Mouse (Mus musculus) left cerebral cortex, adult 18-20 months (tissue): ENCODE measurements around the gene Gm42791. TPM values are rescaled to one million over a fixed set of nuclear protein-coding genes. Genes with fewer than 3 reads are reported as not detected.

Experiments used
- DNase-seq, 2 experiments: peaks; one replicate each; pipeline ENCODE4 v3.0.0; 2021 to 2022; ENCODE audit warnings: low spot score in 2 of 2, mixed read lengths in 1 of 2
- total RNA-seq, 2 experiments: library from RNA; stranded (reverse); gene quantifications; 2 replicates each; pipeline ENCODE4 v1.2.3; 2021

Gene Gm42791
- total RNA-seq, 2 experiments from 2014 or later, result 31.6 to 40.1 TPM

DNA sequence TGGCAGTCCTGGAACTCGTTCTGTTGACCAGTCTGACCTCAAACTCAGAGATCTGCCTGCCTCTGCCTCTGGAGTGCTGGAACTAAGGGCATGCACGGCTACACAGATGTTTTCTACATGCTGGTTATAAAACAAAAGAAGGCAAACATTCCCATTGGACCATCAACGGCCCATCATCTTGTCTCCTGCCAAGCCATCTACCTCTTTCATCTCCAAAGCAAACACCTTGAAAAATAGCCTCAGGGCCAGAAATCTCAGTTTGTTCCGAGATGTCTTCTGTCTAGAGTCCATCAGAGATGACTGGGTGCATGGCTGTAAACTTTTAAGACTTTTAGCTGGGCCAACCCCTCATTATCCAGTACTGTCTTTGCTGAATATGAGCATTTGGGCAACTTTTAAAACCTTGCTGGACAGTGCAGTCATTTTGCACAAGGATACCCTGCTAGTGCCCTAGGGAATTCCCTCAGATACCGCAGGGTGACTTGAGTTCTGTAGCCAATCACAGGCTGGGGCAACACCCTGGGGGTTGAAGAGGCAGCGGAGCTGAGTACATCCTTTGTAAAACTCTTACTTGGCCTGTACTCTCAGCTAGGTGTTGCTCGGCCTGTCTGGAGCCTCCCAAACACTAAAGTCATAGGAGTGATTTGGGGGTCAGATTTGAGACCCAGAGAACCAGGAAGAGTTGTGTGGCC, 19.0 kb upstream of the Gm42791 start:
- no peak for DNase-seq

DNA sequence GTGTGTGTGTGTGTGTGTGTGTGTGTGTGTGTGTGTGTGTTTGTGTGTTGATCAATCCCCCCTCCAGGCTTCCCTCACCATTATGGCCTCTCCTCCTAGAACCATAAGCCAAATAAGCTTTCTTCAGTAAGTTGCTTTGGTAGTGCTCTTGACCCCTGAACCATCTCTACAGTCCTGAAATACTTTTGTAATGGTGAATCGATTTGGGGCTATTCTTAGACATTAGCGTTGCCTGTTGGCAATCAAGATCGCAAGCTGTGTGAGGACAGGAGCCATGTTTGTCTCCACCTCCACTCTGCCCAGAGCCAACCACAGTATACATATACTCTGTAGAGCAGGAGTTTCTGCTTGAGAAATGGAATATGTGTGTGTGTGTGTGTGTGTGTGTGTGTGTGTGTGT, 14.2 kb upstream of the Gm42791 start:
- DNase-seq, result no peak

DNA sequence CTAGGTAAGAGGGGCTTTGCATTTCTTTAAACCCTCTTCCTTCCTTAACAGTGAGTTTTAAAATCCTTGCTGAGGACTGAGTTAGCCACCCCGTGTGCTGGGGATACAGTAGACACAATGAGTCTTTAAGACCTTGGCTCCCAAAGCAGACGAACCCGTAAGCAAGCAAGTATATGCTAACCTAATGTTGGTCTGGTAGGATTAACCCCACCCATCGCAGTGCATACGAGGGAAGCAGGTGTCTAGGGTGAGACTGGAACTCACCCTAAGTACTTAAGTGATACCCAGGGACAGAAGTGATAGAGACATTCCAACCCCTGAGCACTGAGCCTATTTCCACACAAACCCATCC, 12.3 kb upstream of the Gm42791 start:
- DNase-seq, result no peak

DNA sequence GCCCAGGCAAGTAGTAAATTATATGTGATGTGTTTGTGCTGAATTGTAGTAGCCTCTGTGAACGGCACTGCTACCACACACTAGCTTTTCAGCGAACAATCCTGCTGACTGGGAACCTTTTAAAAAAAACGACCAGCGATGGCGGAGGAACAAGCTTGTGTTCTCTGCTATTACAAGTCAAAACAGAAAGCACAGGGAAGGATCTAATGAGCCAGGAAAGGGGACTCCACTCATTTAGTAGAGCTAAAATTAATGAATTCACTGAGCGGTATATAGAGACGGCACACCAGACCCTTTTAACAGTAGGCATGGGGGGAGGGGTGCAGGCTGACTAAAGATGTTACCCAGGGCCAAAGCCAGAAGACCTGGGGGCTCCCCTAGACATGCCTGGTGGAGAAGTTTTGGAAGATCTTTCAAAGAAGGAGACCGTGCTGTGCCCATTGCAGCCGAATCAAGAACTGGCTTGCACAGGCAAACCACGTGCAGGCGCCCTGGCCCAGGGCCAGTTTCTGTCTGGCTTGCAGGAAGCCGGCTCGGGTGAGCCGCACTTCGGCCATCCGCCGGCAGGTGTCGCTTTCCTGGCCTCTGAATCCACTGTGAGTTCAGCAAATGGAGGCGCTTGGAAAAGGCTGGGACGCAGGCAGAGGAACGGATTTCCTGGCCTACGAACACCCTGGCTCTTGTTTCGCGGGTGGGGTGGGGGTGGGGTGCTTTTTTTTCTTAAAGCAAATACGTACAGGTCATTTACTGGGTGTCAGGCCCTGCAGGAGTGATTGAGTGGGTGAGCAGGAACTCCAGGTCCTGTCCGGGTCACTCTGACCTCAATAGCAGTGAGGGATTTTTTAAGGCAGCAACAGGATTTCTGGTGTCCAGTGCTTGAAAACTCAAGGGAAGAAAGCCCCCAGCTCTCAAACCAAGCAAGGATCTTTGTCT, 11.7 kb upstream of the Gm42791 start:
- peak; percentile 100 for DNase-seq

GRCm38 (mm10) chr5:149005701-149006361, 10.9 kb upstream of the Gm42791 start:
- DNase-seq, result no peak

- DNase-seq, result no peak
Measured at GRCm38 (mm10) chr5:149005083-149005482, 10.1 kb upstream of the Gm42791 start.

- DNase-seq, result no peak
Measured at GRCm38 (mm10) chr5:149003137-149003536, 8.2 kb upstream of the Gm42791 start.

GRCm38 (mm10) chr5:149002803-149003115, 7.8 kb upstream of the Gm42791 start:
- DNase-seq, result no peak

DNA sequence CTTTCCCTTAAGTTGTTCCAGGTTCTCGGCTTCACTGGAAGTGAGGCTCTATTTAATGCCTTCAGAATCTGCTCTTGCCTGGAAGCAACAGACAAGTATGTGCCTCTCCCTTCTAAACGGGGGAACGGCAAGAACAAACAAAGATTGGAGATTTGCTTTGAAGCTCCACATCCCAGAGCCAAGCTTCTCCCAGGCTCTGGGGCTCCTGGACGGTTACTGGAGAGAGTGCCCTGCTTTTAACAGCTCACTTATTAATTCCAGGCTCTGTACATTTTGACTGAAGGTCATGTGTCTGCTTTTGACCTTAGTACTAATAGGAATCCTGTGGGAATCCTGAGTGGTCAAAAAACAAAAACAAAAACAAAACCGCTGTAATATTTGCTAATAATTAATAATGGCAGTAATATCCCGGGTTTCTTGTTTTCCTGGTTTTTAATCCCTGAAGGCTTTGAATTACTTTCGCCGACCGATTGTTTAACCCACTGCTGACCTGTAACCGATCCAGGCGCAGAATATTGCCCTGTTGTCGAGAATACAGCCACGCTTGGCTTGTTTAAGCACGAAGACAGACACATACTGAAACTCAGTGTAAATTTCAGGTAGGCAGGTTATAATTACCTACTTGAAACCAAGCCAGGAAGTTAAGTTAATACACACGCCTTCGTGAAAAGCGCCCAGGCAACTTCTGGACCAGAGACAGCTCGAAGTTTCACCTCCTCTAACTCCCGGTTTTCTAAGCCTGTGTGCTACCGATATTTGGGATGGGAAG, 7.3 kb upstream of the Gm42791 start:
- no peak for DNase-seq

- DNase-seq, result no peak
Measured at GRCm38 (mm10) chr5:148999802-149000201, 4.9 kb upstream of the Gm42791 start.

DNA sequence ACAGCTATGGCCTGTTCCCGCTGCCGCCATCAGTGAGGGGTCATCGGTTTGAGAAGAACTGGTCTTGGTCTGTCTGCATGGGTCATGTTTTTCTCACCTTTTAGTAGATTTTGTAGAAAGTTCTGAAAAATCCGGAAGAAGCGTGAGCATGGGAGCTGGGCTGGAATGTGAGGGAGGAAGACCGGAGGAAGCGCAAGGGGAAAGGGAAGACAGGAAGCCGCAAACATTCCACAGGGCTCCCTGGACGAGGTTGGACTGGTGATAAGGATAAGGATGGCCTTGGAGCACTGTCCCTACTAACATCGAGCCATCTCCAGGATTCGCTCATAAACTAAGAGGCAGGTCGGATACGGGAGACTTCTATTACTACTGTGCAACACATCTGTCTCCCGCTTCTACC, 3.6 kb upstream of the Gm42791 start:
- no peak for DNase-seq

DNA sequence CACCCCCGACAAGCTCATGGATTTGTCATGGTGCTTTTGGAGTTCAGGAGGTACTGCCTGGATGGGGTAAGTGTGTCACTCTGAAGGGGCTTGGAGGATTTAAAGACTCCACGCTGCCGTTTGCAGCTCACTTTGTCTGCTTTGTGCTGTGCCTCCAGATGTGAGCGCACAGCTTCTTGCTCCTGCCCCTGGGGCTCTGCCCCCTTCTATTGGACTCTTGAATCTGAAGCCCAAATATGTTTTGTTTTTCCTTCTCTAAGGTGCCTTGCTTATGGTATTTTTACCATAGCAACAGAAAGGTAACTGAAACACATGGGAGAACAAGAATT, 1.7 kb upstream of the Gm42791 start:
- no peak for DNase-seq

GRCm38 (mm10) chr5:148995962-148996708, 1.2 kb upstream of the Gm42791 start:
- DNase-seq, result no peak

- no peak for DNase-seq
Measured at GRCm38 (mm10) chr5:148994311-148994705, 639 bp downstream of the Gm42791 start.

DNA sequence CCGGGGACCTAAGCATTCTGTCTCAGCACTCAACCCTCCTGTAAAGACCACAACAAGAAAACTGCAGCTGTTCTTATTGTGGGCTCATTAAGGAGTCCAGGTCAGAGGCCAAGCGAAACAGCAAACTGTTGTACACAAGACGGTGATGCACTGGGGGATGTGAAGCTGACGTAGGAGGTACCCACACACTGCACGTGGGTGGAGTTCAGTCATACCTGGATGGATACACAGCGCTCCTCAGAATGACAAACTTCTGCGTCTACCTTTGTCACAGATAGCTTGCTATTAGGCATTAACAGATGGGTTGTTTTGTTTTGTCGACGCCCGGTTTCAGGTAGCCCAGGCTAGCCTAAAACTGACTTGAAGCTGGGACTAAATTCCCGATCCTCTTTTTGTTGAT, 2.3 kb downstream of the Gm42791 start:
- DNase-seq, result no peak

GRCm38 (mm10) chr5:148990891-148991311, 4.0 kb downstream of the Gm42791 start:
- no peak for DNase-seq

- DNase-seq, result no peak
Measured at GRCm38 (mm10) chr5:148989480-148989879, 5.5 kb downstream of the Gm42791 start.

- DNase-seq, result no peak
Measured at GRCm38 (mm10) chr5:148984961-148985360, 10.0 kb downstream of the Gm42791 start.

GRCm38 (mm10) chr5:148983696-148984095, 11.3 kb downstream of the Gm42791 start:
- DNase-seq, result no peak

- no peak for DNase-seq
Measured at GRCm38 (mm10) chr5:148983108-148983664, 11.8 kb downstream of the Gm42791 start.
